Mouse (Mus musculus): Measurements from ENCODE around the gene Dcun1d5. TPM values are rescaled to one million over a fixed set of nuclear protein-coding genes. Genes with fewer than 3 reads are reported as not detected.

The Dcun1d5 gene
- polyA plus RNA-seq (2014; fragmentation: Illumina TruSeq; extraction: RNeasy Lipid Tissue Mini Kit (QIAGEN cat#74804); ENCODE audit: low replicate concordance): 154 TPM

GRCm38 (mm10) chr9:7184172-7184896 is at the start of gene Dcun1d5, which contains the start of gene Dync2h1:
Gene Dcun1d5 (plus strand): TSS chr9:7184520.
Gene Dync2h1 (minus strand): TSS chr9:7184446.

Other genes starting within 250 kb of the Dcun1d5 start
- 1.4 TPM for gene Dync2h1, start 74 bp upstream of the Dcun1d5 start, polyA plus RNA-seq (2014; fragmentation: Illumina TruSeq; extraction: RNeasy Lipid Tissue Mini Kit (QIAGEN cat#74804); ENCODE audit: low replicate concordance)
- 29.8 TPM for gene Mmp13, start 88.0 kb downstream of the Dcun1d5 start, polyA plus RNA-seq (2014; fragmentation: Illumina TruSeq; extraction: RNeasy Lipid Tissue Mini Kit (QIAGEN cat#74804); ENCODE audit: low replicate concordance)
- gene Mmp12, start 159.9 kb downstream of the Dcun1d5 start, polyA plus RNA-seq (2014; fragmentation: Illumina TruSeq; extraction: RNeasy Lipid Tissue Mini Kit (QIAGEN cat#74804); ENCODE audit: low replicate concordance): 1.7 TPM
- gene Mmp1b, start 203.5 kb downstream of the Dcun1d5 start, polyA plus RNA-seq (2014; fragmentation: Illumina TruSeq; extraction: RNeasy Lipid Tissue Mini Kit (QIAGEN cat#74804); ENCODE audit: low replicate concordance): not detected

Data from small intestine, adult 10 weeks (tissue).